Mouse (Mus musculus): ENCODE results near the gene Grin2a.

The Grin2a gene

GRCm38 (mm10) chr16:9962482-9962881, 32.9 kb downstream of the Grin2a start:
- no peak for DNase-seq

- DNase-seq: no peak
Measured at GRCm38 (mm10) chr16:9959340-9959739, 36.0 kb downstream of the Grin2a start.

- DNase-seq: no peak
Measured at GRCm38 (mm10) chr16:9954266-9954665, 41.1 kb downstream of the Grin2a start.

GRCm38 (mm10) chr16:9953396-9953831, 41.9 kb downstream of the Grin2a start:
- DNase-seq: no peak

- DNase-seq: no peak
Measured at GRCm38 (mm10) chr16:9949250-9949649, 46.1 kb downstream of the Grin2a start.

GRCm38 (mm10) chr16:9947430-9947829, 47.9 kb downstream of the Grin2a start:
- DNase-seq: no peak

- DNase-seq: peak; percentile 4 to 27
Measured at GRCm38 (mm10) chr16:9944836-9945235, 50.5 kb downstream of the Grin2a start.

- DNase-seq: peak; percentile 4 to 5
Measured at GRCm38 (mm10) chr16:9941306-9941930, 53.9 kb downstream of the Grin2a start.

- no peak for DNase-seq
Measured at GRCm38 (mm10) chr16:9940716-9941115, 54.6 kb downstream of the Grin2a start.

GRCm38 (mm10) chr16:9910672-9911071, 84.7 kb downstream of the Grin2a start:
- DNase-seq: no peak

- DNase-seq: no peak
Measured at GRCm38 (mm10) chr16:9909225-9909624, 86.1 kb downstream of the Grin2a start.

- DNase-seq: no peak
Measured at GRCm38 (mm10) chr16:9904443-9904842, 90.9 kb downstream of the Grin2a start.

GRCm38 (mm10) chr16:9902680-9903463, 92.5 kb downstream of the Grin2a start:
- no peak for DNase-seq

GRCm38 (mm10) chr16:9901433-9901832, 93.9 kb downstream of the Grin2a start:
- DNase-seq: no peak

- no peak for DNase-seq
Measured at GRCm38 (mm10) chr16:9900996-9901395, 94.4 kb downstream of the Grin2a start.

GRCm38 (mm10) chr16:9900196-9900595, 95.2 kb downstream of the Grin2a start:
- DNase-seq: no peak

GRCm38 (mm10) chr16:9899176-9899575, 96.2 kb downstream of the Grin2a start:
- DNase-seq: no peak

- no peak for DNase-seq
Measured at GRCm38 (mm10) chr16:9895581-9895980, 99.8 kb downstream of the Grin2a start.

- DNase-seq: no peak
Measured at GRCm38 (mm10) chr16:9886155-9886554, 109.2 kb downstream of the Grin2a start.

GRCm38 (mm10) chr16:9884141-9884540, 111.2 kb downstream of the Grin2a start:
- DNase-seq: no peak

GRCm38 (mm10) chr16:9882420-9882819, 112.9 kb downstream of the Grin2a start:
- no peak for DNase-seq

- no peak for DNase-seq
Measured at GRCm38 (mm10) chr16:9873001-9873400, 122.4 kb downstream of the Grin2a start.

GRCm38 (mm10) chr16:9865710-9866109, 129.7 kb downstream of the Grin2a start:
- peak in 1 of 2 experiments; percentile 6 for DNase-seq

- no peak for DNase-seq
Measured at GRCm38 (mm10) chr16:9865039-9865438, 130.3 kb downstream of the Grin2a start.
